8 mouse cellular contexts compared by ENCODE assay signal in the genomic region with DNA sequence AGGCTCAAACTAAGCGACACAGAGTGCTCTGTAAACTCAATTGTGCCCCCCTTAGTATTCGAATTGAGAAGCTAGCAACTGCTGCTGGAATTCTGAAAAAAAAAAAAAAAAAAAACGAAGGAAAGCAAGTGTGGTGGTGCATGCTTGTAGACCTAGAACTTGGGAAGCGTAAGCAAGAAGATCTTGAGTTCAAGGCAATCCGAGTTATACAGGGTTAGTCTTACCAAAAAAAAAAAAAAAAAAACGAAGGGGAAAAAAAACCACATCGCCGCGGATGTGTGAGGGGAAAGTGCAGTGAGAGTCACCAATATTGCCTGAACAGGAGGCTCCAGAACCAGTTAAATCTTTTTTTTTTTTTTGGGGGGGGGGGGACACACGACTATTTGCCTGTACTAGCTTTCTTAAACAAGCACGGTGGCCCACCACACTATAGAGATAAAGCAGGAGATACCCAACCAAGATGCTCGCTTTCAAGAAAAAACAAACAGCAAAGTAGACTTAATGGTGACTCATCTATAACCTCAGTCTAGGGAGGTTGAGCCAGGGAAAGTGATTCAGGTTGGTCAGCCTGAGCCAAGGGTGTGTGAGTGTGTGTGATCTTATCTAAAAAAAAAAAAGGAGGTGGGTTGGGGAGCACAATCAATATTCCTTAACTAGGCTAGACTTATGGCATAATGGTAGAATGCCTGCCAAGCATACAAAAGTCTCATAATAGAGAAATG. TPM values are rescaled to one million over a fixed set of nuclear protein-coding genes. Genes with fewer than 3 reads are reported as not detected.
DNase-seq lines count a peak whose midpoint lies in the region; ATAC-seq and TF ChIP-seq lines count a peak whose summit lies in the region.

A gene (minus strand): TSS at position 32 of the 722 bp plus-strand sequence.

- no peak for TF ChIP-seq CTCF in heart, adult 2 months (IDR thresholded peaks at IDR 0.05)

- intact Hi-C loops in heart, adult 2 months (cut with DNase I), result loop anchor here (2.0 to 5.0 kb wide), 2 partner anchors 40 to 70 kb away; a partner anchor contains a TSS
- intact Hi-C loops in heart, postnatal 36 days (cut with DNase I), result loop anchor here (2.0 kb wide), 1 partner anchor 40 kb away; a partner anchor contains a TSS

- TF ChIP-seq EP300 in heart, adult 2 months (IDR thresholded peaks at IDR 0.05; ENCODE audit: insufficient read depth, low read depth, low read length), result no peak

- peak within 1 kb of the TSS; percentile 99 for H3K4me2 ChIP-seq in hindbrain, embryonic 16.5 days (ENCODE audit: low read length)
- H3K4me2 ChIP-seq in midbrain, embryonic 15.5 days, result peak within 1 kb of the TSS; percentile 91

- no peak for DNase-seq in heart, adult 2 months
- DNase-seq in heart, postnatal 36 days, result no peak
- peak; percentile 21 for DNase-seq in CD4-positive, CD25-positive, alpha-beta regulatory T cell, adult 2 months (ENCODE audit: low read depth, low spot score)
- peak; percentile 9 for DNase-seq in embryo, embryonic 9.5 days (ENCODE audit: extremely low spot score)
- DNase-seq in urinary bladder, postnatal 10 days (ENCODE audit: low spot score), result no peak
- no peak for DNase-seq in ovary, postnatal 36 days (ENCODE audit: low spot score)

- peak within 1 kb of the TSS; percentile 66 for H3K27ac ChIP-seq in heart, adult 2 months
- H3K27ac ChIP-seq in hindbrain, embryonic 16.5 days (ENCODE audit: low read depth, low read length), result peak within 1 kb of the TSS; percentile 87
- peak within 1 kb of the TSS; percentile 79 for H3K27ac ChIP-seq in midbrain, embryonic 15.5 days

- H3K79me2 ChIP-seq in heart, adult 2 months (replicated peaks; ENCODE audit: control insufficient read depth, insufficient read depth, low read length), result no peaks in the 10 kb centered on the region

- WGBS in heart, adult 2 months, result 4% methylated on average over 12 of the region's 12 CpGs
- WGBS in hindbrain, embryonic 16.5 days, result 7% methylated on average over 12 of the region's 12 CpGs
- 9% methylated on average over 12 of the region's 12 CpGs for WGBS in midbrain, embryonic 15.5 days

- H3K36me3 ChIP-seq in heart, adult 2 months (ENCODE audit: control insufficient read depth, insufficient read depth, low read length), result no peaks in the 10 kb centered on the region
- no peaks in the 10 kb centered on the region for H3K36me3 ChIP-seq in hindbrain, embryonic 16.5 days (ENCODE audit: control insufficient read depth, insufficient read depth, low read length)
- peaks cover 8% of the 10 kb centered on the region; the same call in 1 of the 2 replicates for H3K36me3 ChIP-seq in midbrain, embryonic 15.5 days (replicated peaks)

- peak within 1 kb of the TSS; percentile 49 for H3K4me3 ChIP-seq in heart, adult 2 months
- H3K4me3 ChIP-seq in hindbrain, embryonic 16.5 days (ENCODE audit: low read length), result peak within 1 kb of the TSS; percentile 73
- H3K4me3 ChIP-seq in midbrain, embryonic 15.5 days, result peak within 1 kb of the TSS; percentile 59

- no peak for ATAC-seq in hindbrain, embryonic 16.5 days
- ATAC-seq in midbrain, embryonic 15.5 days (replicated peaks), result peak; percentile 8; the same call in 1 of the 2 replicates

- H3K4me1 ChIP-seq in heart, adult 2 months (ENCODE audit: control insufficient read depth, insufficient read depth, low read length), result 0 out of 2 replicates have a peak, but pooled peaks cover 1% of the 10 kb centered on the region
- peaks cover 11% of the 10 kb centered on the region for H3K4me1 ChIP-seq in hindbrain, embryonic 16.5 days (ENCODE audit: control insufficient read depth, insufficient read depth, low read depth, low read length)
- peaks cover 14% of the 10 kb centered on the region for H3K4me1 ChIP-seq in midbrain, embryonic 15.5 days

- no peaks in the 10 kb centered on the region for H3K27me3 ChIP-seq in heart, adult 2 months (ENCODE audit: control insufficient read depth, insufficient read depth, low read length)
- H3K27me3 ChIP-seq in hindbrain, embryonic 16.5 days (replicated peaks; ENCODE audit: control insufficient read depth, insufficient read depth, low read length), result no peaks in the 10 kb centered on the region
- no peaks in the 10 kb centered on the region for H3K27me3 ChIP-seq in midbrain, embryonic 15.5 days (replicated peaks)

- H3K9me3 ChIP-seq in hindbrain, embryonic 16.5 days (ENCODE audit: control insufficient read depth, low read length), result no peaks in the 10 kb centered on the region
- no peaks in the 10 kb centered on the region for H3K9me3 ChIP-seq in midbrain, embryonic 15.5 days

- no peak for TF ChIP-seq POLR2A in heart, adult 2 months (IDR thresholded peaks at IDR 0.05; ENCODE audit: insufficient read depth, low read depth, low read length)

- H3K9ac ChIP-seq in heart, adult 2 months (ENCODE audit: low read depth, low read length), result peak within 1 kb of the TSS; percentile 68
- H3K9ac ChIP-seq in hindbrain, embryonic 16.5 days (ENCODE audit: low read depth, low read length), result peak within 1 kb of the TSS; percentile 70
- H3K9ac ChIP-seq in midbrain, embryonic 15.5 days, result peak within 1 kb of the TSS; percentile 63

RNA-seq across cellular contexts. Expression of the gene that starts here (rescaled TPM):
- total RNA-seq in heart, adult 2 months (2021), result under 1 TPM; 0.29 to 0.68 TPM
- 0.08 and 0.26 TPM in 2 replicates for polyA plus RNA-seq in heart, adult 2 months (2012; rRNA removed)
- under 1 TPM; 0.11 to 0.25 TPM for total RNA-seq in heart, postnatal 36 days (2021)
- polyA plus RNA-seq in hindbrain, embryonic 16.5 days (2015; fragmentation: Nextera tagmentation; extraction: Ambion mirVana), result 8.9 and 9.1 TPM in 2 replicates
- 8.4 and 9.1 TPM in 2 replicates for polyA plus RNA-seq in midbrain, embryonic 15.5 days (2015; fragmentation: Nextera tagmentation; extraction: Ambion mirVana)

Comparison
In these comparisons a context has a peak if more than half of its experiments do, and no peak if none do; other contexts are left out.
1. DNase-seq: peak in CD4-positive, CD25-positive, alpha-beta regulatory T cell, adult 2 months (single experiment) and embryo, embryonic 9.5 days (single experiment); none in heart, adult 2 months (0 of 2), heart, postnatal 36 days (0 of 2), urinary bladder, postnatal 10 days (single experiment) and ovary, postnatal 36 days (single experiment).
2. Peak in every context shown above with its lines, with median percentiles within 50 percentile points of each other: H3K27ac ChIP-seq, H3K4me3 ChIP-seq and H3K9ac ChIP-seq.